Mouse (Mus musculus) thymus, postnatal 25 days (tissue): Measurements from ENCODE around the gene Mdm2.

Experiments used
- DNase-seq: peaks from one replicate; pipeline ENCODE4 v3.0.0; 2022

Mdm2 gene

DNA sequence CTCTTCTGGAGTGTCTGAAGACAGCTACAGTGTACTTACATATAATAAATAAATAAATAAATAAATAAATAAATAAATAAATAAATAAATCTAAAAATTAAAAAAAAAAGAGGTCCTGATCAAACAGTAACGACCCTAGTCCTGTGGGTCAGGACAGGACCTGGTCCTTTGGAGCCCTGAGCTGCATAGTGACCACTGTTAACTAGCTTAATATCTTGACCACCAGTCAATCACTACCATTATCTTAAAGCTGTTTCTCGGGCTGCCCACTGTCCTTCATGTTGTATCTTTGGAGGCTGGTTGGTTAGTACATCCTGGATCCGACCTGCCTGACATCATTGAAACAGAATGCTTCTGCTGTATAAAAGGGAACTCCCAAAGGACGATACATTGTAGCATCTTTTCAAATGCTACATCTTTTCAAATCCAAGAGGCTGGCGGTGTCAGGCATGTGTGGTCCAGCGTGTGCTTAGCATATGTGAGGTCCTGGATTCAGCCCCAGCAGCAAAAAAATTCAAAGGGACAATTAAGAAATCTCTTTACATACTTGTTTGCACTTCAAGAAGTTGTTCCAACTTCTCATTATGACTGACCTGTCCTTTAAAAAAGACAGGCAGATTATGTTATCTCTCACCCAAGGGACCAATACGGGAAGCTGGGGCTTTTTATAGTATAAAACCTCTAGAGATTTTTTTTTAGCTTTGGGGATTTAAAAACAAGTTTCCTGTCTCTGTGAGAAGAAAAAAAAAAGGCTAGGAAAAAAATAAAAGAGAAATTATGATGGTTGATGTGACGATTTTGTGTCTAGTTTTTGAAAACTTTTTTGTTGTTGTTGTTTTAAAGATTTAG, 57.4 kb downstream of the Mdm2 start:
- no peak for DNase-seq

GRCm38 (mm10) chr10:117652378-117652774, 58.2 kb downstream of the Mdm2 start:
- no peak for DNase-seq

- peak; percentile 69 for DNase-seq
Observed at GRCm38 (mm10) chr10:117651587-117652377, 58.8 kb downstream of the Mdm2 start.

DNA sequence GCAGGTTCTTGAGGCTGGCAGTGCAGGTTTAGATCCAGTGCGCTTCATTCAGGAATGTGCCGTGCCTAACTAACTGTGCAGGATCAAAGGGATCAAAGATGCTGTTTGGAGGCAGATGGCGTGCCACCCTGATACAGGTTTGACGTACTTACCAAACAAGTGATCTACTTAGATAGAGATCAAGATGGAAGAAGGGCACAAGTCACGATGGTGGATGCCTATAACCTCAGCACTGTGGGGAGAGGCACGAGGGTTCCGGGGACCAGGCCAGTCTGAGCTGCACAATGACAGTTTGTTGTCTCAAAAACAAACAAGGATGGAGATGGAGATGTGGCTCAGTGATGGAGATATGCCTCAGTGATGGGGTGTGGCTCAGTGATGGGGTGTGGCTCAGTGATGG, 59.8 kb downstream of the Mdm2 start:
- DNase-seq, result no peak

GRCm38 (mm10) chr10:117650042-117650655, 60.4 kb downstream of the Mdm2 start:
- DNase-seq, result no peak

- DNase-seq, result no peak
Observed at GRCm38 (mm10) chr10:117649292-117650041, 61.1 kb downstream of the Mdm2 start.

DNA sequence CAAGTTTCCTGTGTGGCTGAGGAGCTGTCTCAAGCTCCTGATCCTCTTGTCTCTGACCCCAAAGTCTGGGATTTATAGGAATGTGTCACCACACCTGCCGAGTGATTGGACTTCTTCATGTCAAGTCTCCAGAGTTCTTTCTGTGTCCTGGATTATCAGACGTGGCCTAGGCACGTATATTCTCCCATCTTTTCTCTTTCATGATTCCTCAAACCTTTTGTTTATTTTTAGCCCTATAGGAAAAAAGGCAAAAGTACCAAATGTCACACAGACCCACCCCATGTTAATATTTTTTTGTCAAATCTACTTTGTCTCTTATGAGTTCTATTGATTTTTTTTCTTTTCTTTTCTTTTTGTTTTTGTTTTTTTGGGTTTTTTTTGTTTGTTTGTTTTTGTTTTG, 61.9 kb downstream of the Mdm2 start:
- DNase-seq, result no peak

DNA sequence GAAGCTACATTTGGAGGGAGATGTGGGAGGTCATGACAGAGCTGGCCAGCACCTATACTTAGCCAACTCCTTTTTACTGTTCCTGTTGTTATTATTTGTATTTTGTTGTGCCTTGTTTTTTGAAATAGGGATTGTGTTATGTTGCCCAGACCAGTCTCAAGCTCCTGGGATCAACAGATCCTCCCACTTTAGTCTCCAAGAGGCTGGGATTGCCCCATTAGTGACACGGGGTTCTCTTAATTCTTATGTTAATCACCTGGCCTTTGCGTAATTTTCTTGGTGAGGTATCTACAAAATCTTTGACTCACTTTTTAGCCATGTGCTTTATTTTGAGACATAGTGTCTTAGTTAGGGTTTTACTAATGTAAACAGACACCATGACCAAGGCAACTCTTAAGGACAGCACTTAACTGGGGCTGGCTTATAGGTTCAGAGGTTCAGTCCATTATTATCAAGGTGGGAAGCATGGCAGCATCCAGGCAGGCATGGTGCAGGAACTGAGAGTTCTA, 62.5 kb downstream of the Mdm2 start:
- DNase-seq, result no peak

DNA sequence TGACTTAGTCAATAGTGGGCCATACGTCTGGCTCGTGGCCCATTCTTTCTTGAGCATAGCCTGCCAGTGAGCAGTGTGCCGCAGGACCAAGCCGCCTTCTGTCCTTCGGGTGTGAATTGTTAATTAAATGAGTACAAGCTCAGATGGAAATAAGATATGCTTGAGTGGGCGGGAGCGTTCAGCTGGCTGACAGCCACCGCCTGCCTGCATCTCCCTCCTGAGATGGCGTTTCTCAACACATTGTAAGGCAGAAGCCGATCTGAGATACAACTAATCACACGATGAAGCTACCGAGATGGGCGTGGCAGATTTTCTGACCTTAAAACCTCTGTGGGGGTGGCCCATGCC, 63.4 kb downstream of the Mdm2 start:
- no peak for DNase-seq

GRCm38 (mm10) chr10:117646482-117647157, 63.9 kb downstream of the Mdm2 start:
- no peak for DNase-seq

DNA sequence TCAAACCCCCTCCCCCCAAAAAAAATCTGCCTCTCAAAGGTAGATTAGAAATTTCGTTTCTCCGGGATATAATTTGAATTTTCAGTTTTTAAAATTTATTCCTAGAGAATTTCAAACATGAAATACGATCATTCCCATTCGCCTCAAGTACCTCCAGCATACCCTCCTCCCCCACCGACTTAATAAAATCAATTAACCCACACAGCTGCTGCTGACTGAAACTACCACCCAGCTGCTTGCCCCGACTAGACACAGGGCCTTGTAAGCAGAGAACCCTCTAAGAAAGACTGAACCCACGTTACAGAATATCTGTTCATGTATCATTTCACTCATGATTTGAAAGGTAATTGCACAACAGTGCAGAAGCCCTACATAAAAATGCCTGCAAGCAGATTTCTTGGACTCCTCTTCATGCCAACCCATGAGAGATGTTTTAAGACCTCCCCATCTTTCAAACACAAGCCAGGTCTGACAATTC, 65.0 kb downstream of the Mdm2 start:
- DNase-seq, result no peak

DNA sequence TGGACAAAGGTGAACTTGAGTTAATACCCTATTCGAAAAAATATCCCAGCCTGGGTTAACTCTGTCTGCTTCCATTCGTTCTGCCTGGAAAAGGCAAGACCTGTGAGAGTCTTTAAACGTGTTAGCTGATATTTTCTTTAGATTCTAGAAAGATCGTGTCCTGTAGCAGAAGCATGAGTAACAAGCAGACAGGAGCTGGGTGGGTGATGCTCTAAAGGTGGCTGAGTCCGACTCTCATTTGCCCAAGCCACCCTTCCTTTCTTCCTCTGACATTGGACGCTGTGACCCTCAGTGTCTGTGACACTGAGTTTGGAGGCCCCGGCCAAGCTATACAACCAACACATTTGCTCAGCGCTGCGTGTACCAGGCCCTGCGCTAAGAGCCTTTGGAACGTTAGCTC, 65.7 kb downstream of the Mdm2 start:
- no peak for DNase-seq

- no peak for DNase-seq
Observed at GRCm38 (mm10) chr10:117644429-117644748, 66.2 kb downstream of the Mdm2 start.

DNA sequence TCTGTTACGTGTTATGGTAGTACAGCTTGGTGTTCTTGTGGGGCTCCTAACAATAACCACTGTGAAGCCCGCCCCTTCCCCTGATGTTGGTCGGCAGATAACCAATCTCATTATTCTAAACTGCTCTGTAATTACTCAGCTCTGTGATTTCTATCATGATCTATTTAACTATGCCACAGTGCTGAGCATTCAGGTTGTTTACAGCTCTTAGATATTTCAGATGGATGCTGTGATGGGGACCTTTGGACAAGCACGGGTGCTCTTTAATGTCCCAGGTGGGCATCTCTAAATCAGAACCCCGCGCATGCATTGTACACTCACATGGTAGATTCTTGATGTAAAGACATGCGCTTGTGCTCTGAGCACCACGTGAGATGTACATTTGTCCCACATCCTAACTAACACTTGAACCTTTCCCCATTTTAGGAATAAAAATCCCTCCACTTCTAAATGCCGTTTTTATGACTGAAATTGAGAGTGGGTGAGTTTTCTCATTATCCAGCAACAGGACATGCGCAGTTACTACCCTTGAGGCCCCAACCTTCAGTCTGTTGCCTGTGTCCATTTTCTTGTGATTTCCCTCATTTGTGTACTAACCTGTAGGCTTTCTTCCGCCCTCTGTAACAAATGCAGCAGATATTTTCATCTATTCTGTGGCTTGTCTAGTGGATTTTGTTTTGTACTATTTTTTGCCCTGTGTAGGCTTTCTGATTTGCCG, 66.7 kb downstream of the Mdm2 start:
- no peak for DNase-seq

GRCm38 (mm10) chr10:117643302-117643701, 67.3 kb downstream of the Mdm2 start:
- no peak for DNase-seq

DNA sequence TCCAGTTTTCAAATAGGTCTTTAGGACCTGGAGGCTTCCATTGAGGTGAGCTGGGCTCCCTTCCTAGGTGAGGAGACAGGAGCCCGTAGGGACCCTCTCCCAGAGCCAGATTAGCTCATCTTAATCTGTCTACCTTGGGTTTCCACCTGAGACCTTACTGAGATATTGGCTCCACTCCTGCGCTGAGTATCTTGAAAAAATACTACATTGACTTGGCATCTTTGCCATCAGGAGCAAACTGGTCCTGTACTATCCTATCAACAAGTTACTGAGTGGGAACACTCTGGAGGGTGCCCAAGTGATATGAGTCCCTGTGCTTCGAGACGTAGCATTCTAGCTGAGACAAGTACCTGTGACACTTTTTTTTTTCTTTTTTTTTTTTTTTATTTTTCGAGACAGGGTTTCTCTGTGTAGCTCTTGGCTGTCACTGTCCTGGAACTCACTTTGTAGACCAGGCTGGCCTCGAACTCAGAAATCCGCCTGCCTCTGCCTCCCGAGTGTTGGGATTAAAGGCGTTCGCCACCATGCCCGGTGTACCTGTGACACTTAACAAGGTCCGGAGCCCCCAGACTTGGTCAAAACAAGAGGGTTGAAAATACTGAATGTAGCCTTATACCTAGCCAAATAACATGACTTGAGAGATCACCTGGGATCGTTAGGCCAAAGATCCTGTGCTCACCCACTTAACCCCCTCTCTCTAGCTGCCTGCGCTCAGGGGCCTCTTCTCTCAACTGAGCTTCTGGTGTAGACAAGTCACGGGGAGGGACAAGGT, 67.9 kb downstream of the Mdm2 start:
- no peak for DNase-seq

DNA sequence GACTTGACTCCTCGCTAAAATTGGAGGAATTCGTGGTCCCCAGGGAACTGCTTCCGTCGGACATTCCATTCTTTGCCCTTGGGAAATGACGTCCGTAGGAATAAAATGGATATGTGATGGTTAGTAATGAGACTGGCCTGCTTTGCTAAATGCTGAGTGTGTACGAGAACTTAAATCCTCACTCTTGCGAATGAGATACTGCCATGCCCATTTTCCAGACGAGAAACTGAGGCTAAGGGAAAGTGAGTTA, 68.4 kb downstream of the Mdm2 start:
- no peak for DNase-seq

DNA sequence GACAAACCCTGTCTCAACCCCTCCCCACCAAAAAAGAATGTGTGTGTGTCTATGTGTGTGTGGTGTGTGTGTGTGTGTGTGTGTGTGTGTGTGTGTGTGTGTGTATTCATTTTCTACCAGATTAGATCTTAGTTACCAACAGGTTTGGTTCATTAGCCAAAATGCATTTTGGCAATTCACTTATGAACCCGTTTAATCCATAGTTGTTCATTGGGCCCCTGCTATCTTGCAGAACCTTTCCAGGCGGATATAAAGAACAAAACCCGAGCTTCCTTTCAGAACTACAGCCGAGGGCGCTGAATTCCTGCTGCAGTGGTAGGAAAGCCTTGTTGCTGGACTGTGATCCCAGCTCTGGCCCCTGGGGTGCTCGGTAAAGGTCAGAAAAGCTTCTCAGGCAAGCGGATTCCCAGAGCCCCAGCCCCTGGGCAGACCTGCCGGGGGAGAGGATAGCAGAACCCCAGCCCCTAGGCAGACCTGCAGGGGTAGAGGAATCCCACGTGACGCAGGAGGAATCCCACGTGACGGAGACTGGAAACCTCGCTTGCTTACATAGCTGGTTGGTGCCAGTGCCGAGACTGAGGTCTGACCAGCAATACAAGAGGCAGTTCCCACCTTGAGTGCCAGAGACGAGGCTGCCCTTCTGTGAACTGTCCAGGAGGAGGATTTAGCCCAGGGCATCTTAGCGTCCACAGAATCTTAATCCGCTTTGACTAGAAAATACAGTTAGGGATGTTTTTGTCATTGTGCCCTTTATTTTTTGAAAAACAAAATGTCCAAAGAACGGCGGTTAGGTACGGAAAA, 69.0 kb downstream of the Mdm2 start:
- no peak for DNase-seq

- no peak for DNase-seq
Observed at GRCm38 (mm10) chr10:117640595-117641078, 69.9 kb downstream of the Mdm2 start.
